Mouse (Mus musculus) C2C12 (cell line): Measurements from ENCODE around the gene Ubxn7.

ENCODE experiments used
- CTCF ChIP-seq: IDR thresholded peaks from one replicate; pipeline ENCODE4 v1.5.1; 2011; ENCODE audit not compliant: control insufficient read depth, insufficient read depth, insufficient read length
- MAX ChIP-seq: IDR thresholded peaks from one replicate; pipeline ENCODE4 v1.6.1; 2011; ENCODE audit warnings: mild to moderate bottlenecking, control low read depth

DNA sequence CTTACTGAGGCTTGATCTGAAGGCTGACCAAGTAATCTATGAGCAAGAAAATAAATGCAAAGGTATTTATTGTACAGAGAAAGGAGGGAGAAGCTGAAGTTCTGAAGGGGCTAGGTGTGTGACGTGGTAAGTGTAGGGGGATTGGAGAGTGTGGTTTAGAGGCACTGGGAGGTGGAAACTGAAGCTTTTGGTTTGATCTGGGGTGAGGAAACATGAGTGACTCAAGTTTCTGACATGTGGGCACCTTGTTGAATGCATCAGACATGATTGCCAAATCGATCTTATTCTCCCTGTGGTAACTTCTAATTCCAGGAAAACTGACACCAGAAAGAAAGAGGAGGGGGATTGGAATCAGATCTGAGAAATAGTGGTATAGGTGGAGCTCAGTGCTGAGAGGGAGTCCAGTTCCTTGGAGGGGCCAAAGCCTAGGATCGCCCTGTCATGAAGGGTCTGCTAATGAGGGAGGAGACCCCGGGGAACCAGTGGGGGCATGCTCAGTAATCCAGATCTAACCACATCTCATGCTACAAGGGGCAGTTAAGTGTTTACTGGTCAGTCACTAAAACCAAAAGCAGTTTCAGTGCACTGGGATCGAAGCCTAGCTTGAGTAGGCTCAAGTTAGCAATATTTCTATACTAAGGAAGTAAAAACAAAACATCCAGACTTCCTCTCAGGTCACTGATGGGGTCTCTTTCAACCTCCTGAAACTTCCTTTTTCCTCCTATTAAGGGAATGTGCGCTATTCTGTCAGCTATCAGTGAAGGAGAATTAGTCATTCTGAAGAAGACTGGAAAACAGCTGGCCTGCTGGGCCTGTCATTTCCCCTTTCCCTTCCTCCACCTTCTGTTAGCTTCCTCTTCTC is 63.9 kb downstream of the Ubxn7 start:
- TF ChIP-seq CTCF: no peak
- no peak for TF ChIP-seq MAX
